Mouse (Mus musculus) cerebellum, adult 2 months (tissue): Measurements from ENCODE around the gene Hist3h2a.

Experiments used
- CTCF ChIP-seq: fragments of 200-500 bp; IDR thresholded peaks from 2 replicates; pipeline ENCODE4 v1.5.1; 2011; ENCODE audit warnings: low read depth, mild to moderate bottlenecking, control low read depth, low read length, moderate library complexity, borderline replicate concordance; ENCODE audit not compliant: insufficient read depth
- POLR2A ChIP-seq: fragments of 200-500 bp; IDR thresholded peaks from 2 replicates; pipeline ENCODE4 v1.6.1; 2011; ENCODE audit warnings: low read length, control low read depth, borderline replicate concordance; ENCODE audit not compliant: insufficient read depth

- TF ChIP-seq CTCF (no peak), POLR2A (no peak)
These were observed 4.8 kb downstream of the Hist3h2a start for GRCm38 (mm10) chr11:58959186-58959825.
